Mouse (Mus musculus) heart, postnatal 0 days (tissue): Measurements from ENCODE around the gene Ttc9c.

ENCODE experiments used
- CTCF ChIP-seq: IDR thresholded peaks from 2 replicates; pipeline ENCODE4 v1.5.1; 2016; ENCODE audit warnings: antibody characterized with exemption, control low read depth, low read depth
- EP300 ChIP-seq: IDR thresholded peaks from 2 replicates; pipeline ENCODE4 v1.6.1; 2016; ENCODE audit warnings: antibody characterized with exemption, low read depth

DNA sequence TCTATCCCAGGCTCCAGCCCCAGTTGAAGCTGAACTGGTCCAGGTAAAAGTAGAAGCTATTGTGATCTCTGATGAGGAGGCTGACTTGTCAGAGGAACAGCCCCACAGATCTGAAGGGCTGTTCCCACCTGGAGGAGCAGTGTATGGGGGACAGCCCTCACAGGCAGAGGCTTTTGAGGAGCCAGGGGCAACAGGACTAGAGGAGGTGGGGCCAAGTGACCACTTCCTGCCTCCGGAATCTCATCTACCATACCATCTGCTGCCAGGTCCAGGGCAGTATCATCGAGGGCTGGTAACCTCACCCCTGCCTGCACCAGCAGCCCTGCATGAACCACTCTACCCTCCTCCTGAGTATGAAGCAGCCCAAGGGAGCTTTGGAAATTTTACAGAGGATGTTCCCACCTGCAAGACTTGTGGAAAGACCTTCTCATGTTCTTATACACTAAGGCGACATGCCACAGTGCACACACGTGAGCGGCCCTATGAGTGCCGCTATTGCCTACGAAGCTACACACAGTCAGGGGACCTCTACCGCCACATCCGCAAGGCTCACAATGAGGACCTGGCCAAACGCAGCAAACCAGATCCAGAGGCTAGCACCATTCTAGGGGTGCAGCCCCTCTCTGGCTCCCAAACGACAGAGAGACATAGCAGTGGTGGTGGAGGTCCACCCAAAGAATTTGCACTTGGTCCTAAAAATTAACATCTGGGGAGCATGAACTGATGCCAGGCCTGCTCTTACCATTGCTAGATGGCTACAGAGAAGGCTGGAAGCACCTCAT is 15.1 kb downstream of the Ttc9c start:
- no peak for TF ChIP-seq CTCF
- TF ChIP-seq EP300: no peak
